Comparison of ENCODE assay signal across 8 mouse cellular contexts in genomic region chr11:62456021-62456482, GRCm38 (mm10). TPM values are rescaled to one million over a fixed set of nuclear protein-coding genes. Genes with fewer than 3 reads are reported as not detected.
DNase-seq lines count a peak whose midpoint lies in the region; ATAC-seq lines count a peak whose summit lies in the region.

No protein-coding gene starts in this region.

- 7% methylated on average over 3 of the region's 3 CpGs for WGBS in neural tube, embryonic 11.5 days
- 10% methylated on average over 3 of the region's 3 CpGs for WGBS in forebrain, embryonic 10.5 days
- 10% methylated on average over 3 of the region's 3 CpGs for WGBS in limb, embryonic 13.5 days
- 6% methylated on average over 3 of the region's 3 CpGs for WGBS in stomach, embryonic 14.5 days

- no peaks in the 10 kb centered on the region for H3K27me3 ChIP-seq in neural tube, embryonic 11.5 days (ENCODE audit: control insufficient read depth, insufficient read depth, low read length)
- H3K27me3 ChIP-seq in forebrain, embryonic 10.5 days (ENCODE audit: poor library complexity, severe bottlenecking): no peaks in the 10 kb centered on the region
- no peaks in the 10 kb centered on the region for H3K27me3 ChIP-seq in limb, embryonic 13.5 days
- no peaks in the 10 kb centered on the region for H3K27me3 ChIP-seq in stomach, embryonic 14.5 days (ENCODE audit: control insufficient read depth, insufficient read depth, low read length)

- H3K4me2 ChIP-seq in neural tube, embryonic 11.5 days (ENCODE audit: low read depth): peak overlapping the region; percentile 91
- H3K4me2 ChIP-seq in limb, embryonic 13.5 days (replicated peaks): peak overlapping the region; percentile 79
- H3K4me2 ChIP-seq in stomach, embryonic 14.5 days (replicated peaks; ENCODE audit: low read depth, low read length): peak overlapping the region; percentile 82

- H3K36me3 ChIP-seq in neural tube, embryonic 11.5 days (ENCODE audit: control insufficient read depth, insufficient read depth, low read length): no peaks in the 10 kb centered on the region
- H3K36me3 ChIP-seq in forebrain, embryonic 10.5 days (replicated peaks): peaks cover 23% of the 10 kb centered on the region
- H3K36me3 ChIP-seq in limb, embryonic 13.5 days: no peaks in the 10 kb centered on the region; the same call in 1 of the 2 replicates
- no peaks in the 10 kb centered on the region for H3K36me3 ChIP-seq in stomach, embryonic 14.5 days (ENCODE audit: control insufficient read depth, insufficient read depth, low read length)

- peak overlapping the region; percentile 99 for H3K9ac ChIP-seq in neural tube, embryonic 11.5 days (ENCODE audit: low read length)
- peak overlapping the region; percentile 99 for H3K9ac ChIP-seq in limb, embryonic 13.5 days
- peak overlapping the region; percentile 83 for H3K9ac ChIP-seq in stomach, embryonic 14.5 days (replicated peaks; ENCODE audit: low read depth, low read length)

- no peak for DNase-seq in neural tube, embryonic 11.5 days (ENCODE audit: low spot score)
- no peak for DNase-seq in neural tube, embryonic 10.5 days (ENCODE audit: extremely low spot score, low spot score)
- no peak for DNase-seq in forebrain, embryonic 10.5 days (ENCODE audit: extremely low spot score, low spot score)
- no peak for DNase-seq in adrenal gland, adult 8-10 months
- no peak for DNase-seq in T-cell, adult 2 months (ENCODE audit: low spot score)

- H3K4me3 ChIP-seq in neural tube, embryonic 11.5 days (ENCODE audit: low read depth, low read length): peak overlapping the region; percentile 97
- peak overlapping the region; percentile 93 for H3K4me3 ChIP-seq in forebrain, embryonic 10.5 days
- H3K4me3 ChIP-seq in limb, embryonic 13.5 days: peak overlapping the region; percentile 88
- peak overlapping the region; percentile 99 for H3K4me3 ChIP-seq in stomach, embryonic 14.5 days (ENCODE audit: low read depth, low read length)

- ATAC-seq in neural tube, embryonic 11.5 days (ENCODE audit: insufficient read depth, low FRiP score, low TSS enrichment): no peak
- no peak for ATAC-seq in limb, embryonic 13.5 days (ENCODE audit: low FRiP score, low read depth)
- ATAC-seq in stomach, embryonic 14.5 days (ENCODE audit: insufficient number of reproducible peaks, insufficient read depth, low FRiP score, low read depth): no peak
- ATAC-seq in monocyte, adult 5-6 weeks (replicated peaks; ENCODE audit: insufficient number of reproducible peaks, low FRiP score, low TSS enrichment, poor library complexity, severe bottlenecking): no peak

- no peak overlapping the region for H3K27ac ChIP-seq in neural tube, embryonic 11.5 days (ENCODE audit: low read depth, low read length)
- H3K27ac ChIP-seq in forebrain, embryonic 10.5 days: peak overlapping the region; percentile 96
- no peak overlapping the region for H3K27ac ChIP-seq in limb, embryonic 13.5 days
- no peak overlapping the region for H3K27ac ChIP-seq in stomach, embryonic 14.5 days (ENCODE audit: low read length)

- no peaks in the 10 kb centered on the region for H3K9me3 ChIP-seq in neural tube, embryonic 11.5 days (ENCODE audit: control insufficient read depth, low read length)
- no peaks in the 10 kb centered on the region for H3K9me3 ChIP-seq in forebrain, embryonic 10.5 days
- no peaks in the 10 kb centered on the region for H3K9me3 ChIP-seq in limb, embryonic 13.5 days
- H3K9me3 ChIP-seq in stomach, embryonic 14.5 days (ENCODE audit: control insufficient read depth, low read depth, low read length): no peaks in the 10 kb centered on the region

- no peaks in the 10 kb centered on the region; the same call in 1 of the 2 replicates for H3K4me1 ChIP-seq in neural tube, embryonic 11.5 days (ENCODE audit: control insufficient read depth, insufficient read depth, low read length)
- peaks cover 29% of the 10 kb centered on the region for H3K4me1 ChIP-seq in forebrain, embryonic 10.5 days
- peaks cover 18% of the 10 kb centered on the region for H3K4me1 ChIP-seq in limb, embryonic 13.5 days
- peaks cover 6% of the 10 kb centered on the region; the same call in 1 of the 2 replicates for H3K4me1 ChIP-seq in stomach, embryonic 14.5 days (ENCODE audit: control insufficient read depth, insufficient read depth, low read length)

RNA-seq across cellular contexts. Expression of gene Pigl, which starts 2.2 kb away (rescaled TPM):
- polyA plus RNA-seq in neural tube, embryonic 11.5 days (2014; fragmentation: Nextera tagmentation; extraction: Ambion mirVana): 13.1 and 15.3 TPM in 2 replicates
- polyA plus RNA-seq in forebrain, embryonic 10.5 days (2016; fragmentation: Nextera tagmentation; extraction: Ambion mirVana): 19.5 and 19.7 TPM in 2 replicates
- 8.9 and 9.6 TPM in 2 replicates for polyA plus RNA-seq in limb, embryonic 13.5 days (2015; fragmentation: Nextera tagmentation; extraction: Ambion mirVana)
- 9.9 and 11.1 TPM in 2 replicates for polyA plus RNA-seq in stomach, embryonic 14.5 days (2014; fragmentation: Nextera tagmentation; extraction: Ambion mirVana)
- 4.1 to 7.1 TPM (median 4.7 TPM) in 3 replicates for total RNA-seq in monocyte, adult 5-6 weeks (2017)
- total RNA-seq in adrenal gland, adult 8-10 months (2022): 10 to 100 TPM; 10.2 to 10.9 (median 10.7) TPM

RNA-seq across cellular contexts. Expression of gene Ncor1, which starts 2.3 kb away (rescaled TPM):
- 160 and 176 TPM in 2 replicates for polyA plus RNA-seq in neural tube, embryonic 11.5 days (2014; fragmentation: Nextera tagmentation; extraction: Ambion mirVana)
- polyA plus RNA-seq in forebrain, embryonic 10.5 days (2016; fragmentation: Nextera tagmentation; extraction: Ambion mirVana): 125 and 130 TPM in 2 replicates
- polyA plus RNA-seq in limb, embryonic 13.5 days (2015; fragmentation: Nextera tagmentation; extraction: Ambion mirVana): 170 and 173 TPM in 2 replicates
- 123 and 144 TPM in 2 replicates for polyA plus RNA-seq in stomach, embryonic 14.5 days (2014; fragmentation: Nextera tagmentation; extraction: Ambion mirVana)
- total RNA-seq in monocyte, adult 5-6 weeks (2017): 267 to 440 TPM (median 292 TPM) in 3 replicates
- total RNA-seq in adrenal gland, adult 8-10 months (2022): 100 to 1,000 TPM; 177 to 269 (median 227) TPM
